Mouse (Mus musculus) bone marrow, adult 2 months (tissue): Measurements from ENCODE around the gene 2410015M20Rik.

ENCODE experiments used
- CTCF ChIP-seq: fragments of 200-500 bp; IDR thresholded peaks from 2 replicates; pipeline ENCODE4 v1.5.1; 2011; ENCODE audit warnings: low read length, control low read depth; ENCODE audit not compliant: control insufficient read depth, insufficient read depth
- POLR2A ChIP-seq: fragments of 200-500 bp; IDR thresholded peaks from 2 replicates; pipeline ENCODE4 v1.6.1; 2011; ENCODE audit warnings: low read depth, mild to moderate bottlenecking, control low read depth, low read length, borderline replicate concordance; ENCODE audit not compliant: control insufficient read depth

GRCm38 (mm10) chr17:56561866-56562265 lies 47.7 kb downstream of the 2410015M20Rik start:
- TF ChIP-seq POLR2A (no peak), CTCF (no peak)
